Mouse (Mus musculus): ENCODE data around the gene Nadk2.
A peak's percentile ranks its signal among the peaks of the same experiment; 100 is the strongest.

DNA sequence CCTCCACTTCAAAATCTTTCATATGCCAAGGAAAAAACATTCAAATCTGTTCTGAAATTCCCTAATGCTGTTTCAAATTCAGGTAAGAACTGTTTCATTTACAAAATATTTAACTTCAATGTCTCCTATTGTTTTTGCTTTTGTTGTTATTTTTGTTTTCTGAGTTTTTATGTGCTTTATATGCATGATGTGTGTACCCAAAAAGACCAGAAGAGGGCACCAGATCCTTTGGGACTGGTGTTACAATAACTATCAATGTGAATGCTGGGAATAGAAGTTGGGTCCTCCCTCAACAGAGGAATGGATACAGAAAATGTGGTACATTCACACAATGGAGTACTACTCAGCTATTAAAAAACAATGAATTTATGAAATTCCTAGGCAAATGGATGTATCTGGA, 15.4 kb upstream of the Nadk2 start:
- peak; percentile 46 for TF ChIP-seq CTCF (conservative IDR thresholded peaks at IDR 0.05; ENCODE audit: low read length)
- TF ChIP-seq NANOG (IDR thresholded peaks at IDR 0.05; ENCODE audit: borderline replicate concordance, low read length): no peak
- no peak for TF ChIP-seq POU5F1 (IDR thresholded peaks at IDR 0.05; ENCODE audit: borderline replicate concordance, low read length)
